Mouse (Mus musculus) heart, adult 2 months (tissue): ENCODE data around the gene H2-DMb1.

Source experiments
- CTCF ChIP-seq: fragments of 200-600 bp; IDR thresholded peaks from 2 replicates; pipeline ENCODE4 v1.8.1; 2022; ENCODE audit warnings: antibody characterized with exemption, mild to moderate bottlenecking, moderate library complexity
- EP300 ChIP-seq: fragments of 200-500 bp; IDR thresholded peaks from 2 replicates; pipeline ENCODE4 v1.6.1; 2011; ENCODE audit warnings: low read depth, low read length, control low read depth; ENCODE audit not compliant: insufficient read depth
- POLR2A ChIP-seq: fragments of 200-500 bp; IDR thresholded peaks from 2 replicates; pipeline ENCODE4 v1.6.1; 2011; ENCODE audit warnings: mild to moderate bottlenecking, low read depth, low read length, control low read depth; ENCODE audit not compliant: insufficient read depth

DNA sequence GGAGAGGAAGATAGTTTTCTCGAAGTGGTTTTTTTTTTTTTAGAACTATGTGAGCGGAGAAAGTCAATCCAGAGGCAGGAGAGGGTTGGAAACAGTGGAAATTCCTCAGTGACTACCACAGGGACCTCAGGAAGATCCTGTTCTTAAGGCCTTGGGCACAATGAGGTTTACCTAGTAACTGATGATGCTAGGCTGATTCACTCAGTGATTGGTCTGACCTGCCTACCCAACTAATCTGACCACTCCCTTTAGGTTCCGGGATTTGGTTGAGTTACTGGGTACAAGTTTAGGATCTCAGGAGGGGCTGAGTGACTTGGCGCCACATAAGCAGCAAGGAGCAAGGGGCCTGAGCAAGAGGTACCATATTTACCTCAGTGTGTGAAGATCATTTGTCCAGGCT is at the start of gene H2-DMb1:
- TF ChIP-seq CTCF (no peak), POLR2A (no peak), EP300 (no peak)
